Mouse (Mus musculus): ENCODE data around the gene Nodal. TPM values are rescaled to one million over a fixed set of nuclear protein-coding genes. Genes with fewer than 3 reads are reported as not detected.

The Nodal gene
- polyA plus RNA-seq, 1 experiment from 2014 or later, result 0.30 TPM

GRCm38 (mm10) chr10:61379340-61380040, 38.3 kb upstream of the Nodal start:
- Histone ChIP-seq H3K27ac (ENCODE audit: low read length) (peak overlapping the region; percentile 19; the same call in 1 of the 2 replicates), H3K9ac (ENCODE audit: low read depth, low read length) (no peak overlapping the region), H3K9me3 (replicated peaks; ENCODE audit: control insufficient read depth, low read length, poor library complexity, severe bottlenecking) (no peaks in the 10 kb centered on the region), H3K36me3 (ENCODE audit: control insufficient read depth, insufficient read depth, low read length) (no peaks in the 10 kb centered on the region), H3K4me2 (ENCODE audit: low read length) (peak overlapping the region; percentile 35), H3K27me3 (ENCODE audit: control insufficient read depth, insufficient read depth, low read depth, low read length) (0 out of 2 replicates have a peak, but pooled peaks cover 2% of the 10 kb centered on the region), H3K4me1 (ENCODE audit: control insufficient read depth, insufficient read depth, low read length) (peaks cover 23% of the 10 kb centered on the region), H3K4me3 (ENCODE audit: low read depth, low read length) (no peak overlapping the region)
- 87% methylated on average over 13 of the region's 13 CpGs for WGBS
- ATAC-seq, result no peak

GRCm38 (mm10) chr10:61380186-61380585, 37.6 kb upstream of the Nodal start:
- peaks cover 2% of the 10 kb centered on the region; the same call in 1 of the 2 replicates for H3K27me3 ChIP-seq (ENCODE audit: control insufficient read depth, insufficient read depth, low read depth, low read length)
- ATAC-seq, result no peak
- H3K9ac ChIP-seq (ENCODE audit: low read depth, low read length), result no peak overlapping the region
- H3K4me3 ChIP-seq (ENCODE audit: low read depth, low read length), result no peak overlapping the region; the same call in 1 of the 2 replicates
- 11% methylated on average over 9 of the region's 9 CpGs for WGBS
- H3K4me2 ChIP-seq (ENCODE audit: low read length), result peak overlapping the region; percentile 35
- no peaks in the 10 kb centered on the region for H3K9me3 ChIP-seq (replicated peaks; ENCODE audit: control insufficient read depth, low read length, poor library complexity, severe bottlenecking)
- peaks cover 23% of the 10 kb centered on the region for H3K4me1 ChIP-seq (ENCODE audit: control insufficient read depth, insufficient read depth, low read length)
- H3K27ac ChIP-seq (ENCODE audit: low read length), result peak overlapping the region; percentile 19; the same call in 1 of the 2 replicates
- no peaks in the 10 kb centered on the region for H3K36me3 ChIP-seq (ENCODE audit: control insufficient read depth, insufficient read depth, low read length)

GRCm38 (mm10) chr10:61381823-61382222, 35.9 kb upstream of the Nodal start:
- Histone ChIP-seq H3K27ac (ENCODE audit: low read length) (no peak overlapping the region), H3K4me3 (ENCODE audit: low read depth, low read length) (peak overlapping the region; percentile 72), H3K9ac (ENCODE audit: low read depth, low read length) (no peak overlapping the region), H3K36me3 (ENCODE audit: control insufficient read depth, insufficient read depth, low read length) (no peaks in the 10 kb centered on the region), H3K9me3 (replicated peaks; ENCODE audit: control insufficient read depth, low read length, poor library complexity, severe bottlenecking) (no peaks in the 10 kb centered on the region), H3K4me1 (ENCODE audit: control insufficient read depth, insufficient read depth, low read length) (peaks cover 23% of the 10 kb centered on the region), H3K27me3 (ENCODE audit: control insufficient read depth, insufficient read depth, low read depth, low read length) (peaks cover 2% of the 10 kb centered on the region; the same call in 1 of the 2 replicates), H3K4me2 (ENCODE audit: low read length) (peak overlapping the region; percentile 94)
- no peak for ATAC-seq
- WGBS, result 25% methylated on average over 8 of the region's 8 CpGs

GRCm38 (mm10) chr10:61382281-61382731, 35.5 kb upstream of the Nodal start:
- Histone ChIP-seq H3K9ac (ENCODE audit: low read depth, low read length) (peak overlapping the region; percentile 86), H3K4me3 (ENCODE audit: low read depth, low read length) (peak overlapping the region; percentile 72), H3K27me3 (ENCODE audit: control insufficient read depth, insufficient read depth, low read depth, low read length) (peaks cover 2% of the 10 kb centered on the region; the same call in 1 of the 2 replicates), H3K4me1 (ENCODE audit: control insufficient read depth, insufficient read depth, low read length) (peaks cover 23% of the 10 kb centered on the region), H3K27ac (ENCODE audit: low read length) (0 out of 2 replicates have a peak overlapping the region, but pooled peaks have one; percentile 17), H3K9me3 (replicated peaks; ENCODE audit: control insufficient read depth, low read length, poor library complexity, severe bottlenecking) (no peaks in the 10 kb centered on the region), H3K4me2 (ENCODE audit: low read length) (peak overlapping the region; percentile 94), H3K36me3 (ENCODE audit: control insufficient read depth, insufficient read depth, low read length) (no peaks in the 10 kb centered on the region)
- peak; percentile 24; the same call in 1 of the 2 replicates for ATAC-seq
- WGBS, result 1% methylated on average over 8 of the region's 8 CpGs

GRCm38 (mm10) chr10:61383021-61383714, 34.6 kb upstream of the Nodal start, which contains the start of gene Pald1:
TSS of gene Pald1 (minus strand) at chr10:61383530.
- H3K36me3 ChIP-seq (ENCODE audit: control insufficient read depth, insufficient read depth, low read length), result no peaks in the 10 kb centered on the region
- H3K9ac ChIP-seq (ENCODE audit: low read depth, low read length), result peak within 1 kb of the TSS; percentile 86
- peak; percentile 86 for ATAC-seq
- H3K27me3 ChIP-seq (ENCODE audit: control insufficient read depth, insufficient read depth, low read depth, low read length), result peaks cover 2% of the 10 kb centered on the region; the same call in 1 of the 2 replicates
- peak within 1 kb of the TSS; percentile 94 for H3K4me2 ChIP-seq (ENCODE audit: low read length)
- under 1% methylated on average over 52 of the region's 60 CpGs for WGBS
- peak within 1 kb of the TSS; percentile 53 for H3K27ac ChIP-seq (ENCODE audit: low read length)
- H3K4me1 ChIP-seq (ENCODE audit: control insufficient read depth, insufficient read depth, low read length), result peaks cover 23% of the 10 kb centered on the region
- H3K9me3 ChIP-seq (replicated peaks; ENCODE audit: control insufficient read depth, low read length, poor library complexity, severe bottlenecking), result no peaks in the 10 kb centered on the region
- peak within 1 kb of the TSS; percentile 72 for H3K4me3 ChIP-seq (ENCODE audit: low read depth, low read length)

GRCm38 (mm10) chr10:61383715-61384047, 34.1 kb upstream of the Nodal start:
- WGBS, result under 1% methylated on average over 11 of the region's 11 CpGs
- Histone ChIP-seq H3K27me3 (ENCODE audit: control insufficient read depth, insufficient read depth, low read depth, low read length) (peaks cover 2% of the 10 kb centered on the region; the same call in 1 of the 2 replicates), H3K9me3 (replicated peaks; ENCODE audit: control insufficient read depth, low read length, poor library complexity, severe bottlenecking) (no peaks in the 10 kb centered on the region), H3K9ac (ENCODE audit: low read depth, low read length) (peak overlapping the region; percentile 86), H3K27ac (ENCODE audit: low read length) (peak overlapping the region; percentile 53; the same call in 1 of the 2 replicates), H3K4me1 (ENCODE audit: control insufficient read depth, insufficient read depth, low read length) (peaks cover 23% of the 10 kb centered on the region), H3K4me3 (ENCODE audit: low read depth, low read length) (peak overlapping the region; percentile 72), H3K36me3 (ENCODE audit: control insufficient read depth, insufficient read depth, low read length) (no peaks in the 10 kb centered on the region), H3K4me2 (ENCODE audit: low read length) (peak overlapping the region; percentile 94)
- peak; percentile 27 for ATAC-seq

GRCm38 (mm10) chr10:61385174-61385573, 32.6 kb upstream of the Nodal start:
- H3K9me3 ChIP-seq (replicated peaks; ENCODE audit: control insufficient read depth, low read length, poor library complexity, severe bottlenecking), result no peaks in the 10 kb centered on the region
- no peak overlapping the region for H3K9ac ChIP-seq (ENCODE audit: low read depth, low read length)
- no peak overlapping the region for H3K4me2 ChIP-seq (ENCODE audit: low read length)
- no peak overlapping the region for H3K27ac ChIP-seq (ENCODE audit: low read length)
- no peak for ATAC-seq
- no peak overlapping the region for H3K4me3 ChIP-seq (ENCODE audit: low read depth, low read length)
- no peaks in the 10 kb centered on the region for H3K36me3 ChIP-seq (ENCODE audit: control insufficient read depth, insufficient read depth, low read length)
- no peaks in the 10 kb centered on the region; the same call in 1 of the 2 replicates for H3K27me3 ChIP-seq (ENCODE audit: control insufficient read depth, insufficient read depth, low read depth, low read length)
- H3K4me1 ChIP-seq (ENCODE audit: control insufficient read depth, insufficient read depth, low read length), result peaks cover 21% of the 10 kb centered on the region
- 79% methylated on average over 6 of the region's 6 CpGs for WGBS

GRCm38 (mm10) chr10:61386284-61386683, 31.5 kb upstream of the Nodal start:
- 80% methylated on average over 6 of the region's 6 CpGs for WGBS
- Histone ChIP-seq H3K9me3 (replicated peaks; ENCODE audit: control insufficient read depth, low read length, poor library complexity, severe bottlenecking) (no peaks in the 10 kb centered on the region), H3K9ac (ENCODE audit: low read depth, low read length) (no peak overlapping the region)

More at GRCm38 (mm10) chr10:61386284-61386683, 31.5 kb upstream of the Nodal start:
- Histone ChIP-seq H3K27me3 (ENCODE audit: control insufficient read depth, insufficient read depth, low read depth, low read length) (no peaks in the 10 kb centered on the region; the same call in 1 of the 2 replicates), H3K27ac (ENCODE audit: low read length) (no peak overlapping the region), H3K4me3 (ENCODE audit: low read depth, low read length) (no peak overlapping the region), H3K36me3 (ENCODE audit: control insufficient read depth, insufficient read depth, low read length) (no peaks in the 10 kb centered on the region), H3K4me1 (ENCODE audit: control insufficient read depth, insufficient read depth, low read length) (peaks cover 20% of the 10 kb centered on the region), H3K4me2 (ENCODE audit: low read length) (no peak overlapping the region)
- ATAC-seq, result no peak
